Mouse (Mus musculus) small intestine, adult 2 months (tissue): ENCODE data around the gene Btaf1. TPM values are rescaled to one million over a fixed set of nuclear protein-coding genes. Genes with fewer than 3 reads are reported as not detected.

Experiments used
- H3K27ac ChIP-seq: fragments of 200-500 bp; 2 replicates; pipeline ENCODE4 v1.5.1; 2012; ENCODE audit warnings: low read depth, low read length, control low read depth, inconsistent platforms; ENCODE audit not compliant: insufficient read depth
- H3K27me3 ChIP-seq: fragments of 200-500 bp; 2 replicates; pipeline ENCODE4 v1.6.1; 2012; ENCODE audit warnings: mild to moderate bottlenecking, moderate library complexity, low read length, inconsistent platforms; ENCODE audit not compliant: control insufficient read depth, insufficient read depth
- H3K36me3 ChIP-seq: fragments of 200-500 bp; 2 replicates; pipeline ENCODE4 v1.6.1; 2012; ENCODE audit warnings: mild to moderate bottlenecking, low read length, control low read depth, inconsistent platforms; ENCODE audit not compliant: control insufficient read depth, insufficient read depth
- H3K4me1 ChIP-seq: fragments of 200-500 bp; 2 replicates; pipeline ENCODE4 v1.6.1; 2012; ENCODE audit warnings: low read length, inconsistent platforms, mixed read lengths; ENCODE audit not compliant: control insufficient read depth, insufficient read depth, insufficient read length
- H3K4me3 ChIP-seq: fragments of 200-500 bp; 2 replicates; pipeline ENCODE4 v1.5.1; 2012; ENCODE audit warnings: low read depth, mild to moderate bottlenecking, control low read depth, inconsistent platforms, low read length, moderate library complexity
- CTCF ChIP-seq: fragments of 200-500 bp; IDR thresholded peaks from 2 replicates; pipeline ENCODE4 v1.5.1; 2012; ENCODE audit warnings: low read depth, mild to moderate bottlenecking, control low read depth, inconsistent platforms, low read length, moderate library complexity, mixed read lengths; ENCODE audit not compliant: insufficient replicate concordance, insufficient read length; ENCODE audit errors: extremely low read depth
- POLR2A ChIP-seq: fragments of 200-500 bp; IDR thresholded peaks from 2 replicates; pipeline ENCODE4 v1.6.1; 2012; ENCODE audit warnings: low read depth, mild to moderate bottlenecking, control low read depth, inconsistent platforms, low read length, moderate library complexity
- WGBS: fragments of 180-500 bp; shearing (Covaris S2); methylation state at CpG from one replicate; pipeline ENCODE4 v1.1.7; 2018; 5-methylcytosine and 5-hydroxymethylcytosine counted together
- polyA plus RNA-seq: library from polyadenylated mRNA; depleted of rRNA; stranded (reverse); fragments of >200 nt; gene quantifications from 2 replicates; pipeline ENCODE4 v1.2.3, GENCODE M21; 2012

Gene Btaf1
- polyA plus RNA-seq, 1 experiment, result 2.1 TPM

- Histone ChIP-seq H3K4me1 (no peaks in the 10 kb centered on the region), H3K4me3 (no peak overlapping the region), H3K36me3 (no peaks in the 10 kb centered on the region), H3K27me3 (no peaks in the 10 kb centered on the region; the same call in 1 of the 2 replicates), H3K27ac (no peak overlapping the region)
- TF ChIP-seq CTCF, result no peak
- no peak for TF ChIP-seq POLR2A
- WGBS, result 78% methylated on average over 7 of the region's 7 CpGs
Measured at GRCm38 (mm10) chr19:36913064-36913463, 12.8 kb upstream of the Btaf1 start.

GRCm38 (mm10) chr19:36916206-36916605, 9.7 kb upstream of the Btaf1 start:
- 0 out of 2 replicates have a peak, but pooled peaks cover 2% of the 10 kb centered on the region for H3K4me1 ChIP-seq
- no peak overlapping the region for H3K27ac ChIP-seq
- 78% methylated on average over 4 of the region's 4 CpGs for WGBS
- TF ChIP-seq CTCF (no peak), POLR2A (no peak)
- no peak overlapping the region for H3K4me3 ChIP-seq
- no peaks in the 10 kb centered on the region for H3K36me3 ChIP-seq
- H3K27me3 ChIP-seq, result no peaks in the 10 kb centered on the region; the same call in 1 of the 2 replicates

GRCm38 (mm10) chr19:36916876-36917389, 8.9 kb upstream of the Btaf1 start:
- Histone ChIP-seq H3K27me3 (no peaks in the 10 kb centered on the region; the same call in 1 of the 2 replicates), H3K4me3 (no peak overlapping the region), H3K27ac (no peak overlapping the region), H3K4me1 (0 out of 2 replicates have a peak, but pooled peaks cover 2% of the 10 kb centered on the region), H3K36me3 (no peaks in the 10 kb centered on the region)
- 64% methylated on average over 1 of the region's 1 CpGs for WGBS
- TF ChIP-seq POLR2A (no peak), CTCF (no peak)

- TF ChIP-seq POLR2A (0 out of 2 replicates have a peak, but pooled peaks have one; percentile 40), CTCF (peak; percentile 23; the same call in 1 of the 2 replicates)
- Histone ChIP-seq H3K4me1 (0 out of 2 replicates have a peak, but pooled peaks cover 2% of the 10 kb centered on the region), H3K36me3 (no peaks in the 10 kb centered on the region), H3K4me3 (peak overlapping the region; percentile 84), H3K27ac (no peak overlapping the region), H3K27me3 (no peaks in the 10 kb centered on the region)
- WGBS, result under 1% methylated on average over 84 of the region's 85 CpGs
Measured at GRCm38 (mm10) chr19:36918441-36919301, 7.2 kb upstream of the Btaf1 start.

- Histone ChIP-seq H3K36me3 (no peaks in the 10 kb centered on the region), H3K4me3 (peak within 1 kb of the TSS; percentile 84), H3K4me1 (0 out of 2 replicates have a peak, but pooled peaks cover 2% of the 10 kb centered on the region), H3K27ac (no peak within 1 kb of the TSS), H3K27me3 (no peaks in the 10 kb centered on the region)
- 9% methylated on average over 12 of the region's 12 CpGs for WGBS
- TF ChIP-seq CTCF (no peak), POLR2A (no peak)
Measured at GRCm38 (mm10) chr19:36919466-36919865, 6.4 kb upstream of the Btaf1 start, which contains the start of gene Fgfbp3. Gene Fgfbp3, minus strand, starts transcription at chr19:36919615.

- TF ChIP-seq CTCF (no peak), POLR2A (no peak)
- Histone ChIP-seq H3K4me3 (no peak overlapping the region), H3K27ac (no peak overlapping the region), H3K4me1 (0 out of 2 replicates have a peak, but pooled peaks cover 2% of the 10 kb centered on the region), H3K36me3 (no peaks in the 10 kb centered on the region), H3K27me3 (no peaks in the 10 kb centered on the region)
- 16% methylated on average over 2 of the region's 2 CpGs for WGBS
Measured at GRCm38 (mm10) chr19:36922015-36922414, 3.9 kb upstream of the Btaf1 start.

- TF ChIP-seq CTCF, result no peak
- no peak for TF ChIP-seq POLR2A
- Histone ChIP-seq H3K36me3 (no peaks in the 10 kb centered on the region), H3K27me3 (no peaks in the 10 kb centered on the region), H3K4me3 (no peak overlapping the region), H3K4me1 (0 out of 2 replicates have a peak, but pooled peaks cover 2% of the 10 kb centered on the region), H3K27ac (no peak overlapping the region)
- WGBS, result 61% methylated on average over 3 of the region's 3 CpGs
Measured at GRCm38 (mm10) chr19:36922936-36923335, 2.9 kb upstream of the Btaf1 start.
